Mouse (Mus musculus) forebrain, embryonic 13.5 days (tissue): ENCODE measurements at regions not wholly inside any gene's neighbourhood (a gene's known extent, or its start where the extent isn't known, plus 50 kb on each side); places are given as distances from the start of the nearest gene placed in this dataset.

ENCODE experiments used
- ATAC-seq: fragments of 200-750 bp; cut with Nextera tagmentation; 2 replicates; pipeline ENCODE4 v1.8.0; 2017
- H3K27ac ChIP-seq: fragments of 300-500 bp; sonication (generic); 2 replicates; pipeline ENCODE4 v1.5.1; 2015; ENCODE audit warnings: inconsistent platforms, mild to moderate bottlenecking, moderate library complexity
- H3K27me3 ChIP-seq: fragments of 300-500 bp; sonication (generic); 2 replicates; pipeline ENCODE4 v1.6.1; 2015; ENCODE audit warnings: mild to moderate bottlenecking, inconsistent platforms
- H3K36me3 ChIP-seq: fragments of 300-500 bp; sonication (generic); 2 replicates; pipeline ENCODE4 v1.6.1; 2015; ENCODE audit warnings: mild to moderate bottlenecking, inconsistent platforms; ENCODE audit not compliant: poor library complexity, severe bottlenecking
- H3K4me1 ChIP-seq: fragments of 300-500 bp; sonication (generic); 2 replicates; pipeline ENCODE4 v1.6.1; 2015; ENCODE audit warnings: inconsistent platforms
- H3K4me2 ChIP-seq: fragments of 300-500 bp; sonication (generic); 2 replicates; pipeline ENCODE4 v1.6.1; 2015; ENCODE audit warnings: inconsistent platforms, mild to moderate bottlenecking, moderate library complexity
- H3K4me3 ChIP-seq: fragments of 300-500 bp; sonication (generic); 2 replicates; pipeline ENCODE4 v1.5.1; 2015; ENCODE audit warnings: mild to moderate bottlenecking, inconsistent platforms
- H3K9ac ChIP-seq: fragments of 300-500 bp; sonication (generic); 2 replicates; pipeline ENCODE4 v1.6.1; 2015; ENCODE audit warnings: mild to moderate bottlenecking, inconsistent platforms
- H3K9me3 ChIP-seq: fragments of 300-500 bp; sonication (generic); replicated peaks from 2 replicates; pipeline ENCODE4 v1.6.1; 2016; ENCODE audit warnings: inconsistent platforms
- WGBS: fragments of 180-500 bp; shearing (Covaris S2); methylation state at CpG from one replicate; pipeline ENCODE4 v1.1.7; 2015; 5-methylcytosine and 5-hydroxymethylcytosine counted together

GRCm38 (mm10) chr14:88842746-88843145 lies 371.6 kb upstream of the Pcdh20 start:
- no peaks in the 10 kb centered on the region for H3K4me1 ChIP-seq
- 48% methylated on average over 1 of the region's 1 CpGs for WGBS
- ATAC-seq = no peak

GRCm38 (mm10) chr14:88805699-88806098 lies 334.5 kb upstream of the Pcdh20 start:
- H3K27me3 ChIP-seq = no peaks in the 10 kb centered on the region
- H3K9ac ChIP-seq = no peak overlapping the region
- no peaks in the 10 kb centered on the region for H3K36me3 ChIP-seq
- H3K4me3 ChIP-seq = no peak overlapping the region
- H3K27ac ChIP-seq = no peak overlapping the region
- no peaks in the 10 kb centered on the region for H3K9me3 ChIP-seq
- WGBS = 61% methylated on average over 1 of the region's 1 CpGs
- ATAC-seq = peak; percentile 86
- H3K4me1 ChIP-seq = no peaks in the 10 kb centered on the region
- no peak overlapping the region for H3K4me2 ChIP-seq

More at GRCm38 (mm10) chr14:88842746-88843145, 371.6 kb upstream of the Pcdh20 start:
- H3K9ac ChIP-seq = no peak overlapping the region
- H3K4me3 ChIP-seq = no peak overlapping the region
- no peaks in the 10 kb centered on the region for H3K27me3 ChIP-seq
- H3K27ac ChIP-seq = no peak overlapping the region
- no peaks in the 10 kb centered on the region for H3K9me3 ChIP-seq
- H3K4me2 ChIP-seq = no peak overlapping the region
- H3K36me3 ChIP-seq = no peaks in the 10 kb centered on the region

GRCm38 (mm10) chr14:88801328-88801727 lies 330.1 kb upstream of the Pcdh20 start:
- Histone ChIP-seq H3K27me3 (no peaks in the 10 kb centered on the region), H3K4me2 (no peak overlapping the region), H3K4me3 (no peak overlapping the region), H3K27ac (no peak overlapping the region), H3K9me3 (no peaks in the 10 kb centered on the region), H3K36me3 (no peaks in the 10 kb centered on the region), H3K4me1 (no peaks in the 10 kb centered on the region), H3K9ac (no peak overlapping the region)
- 76% methylated on average over 1 of the region's 1 CpGs for WGBS
- ATAC-seq = no peak

GRCm38 (mm10) chr14:88800493-88800892 lies 329.3 kb upstream of the Pcdh20 start:
- H3K36me3 ChIP-seq = no peaks in the 10 kb centered on the region
- no peak overlapping the region for H3K27ac ChIP-seq
- H3K9me3 ChIP-seq = no peaks in the 10 kb centered on the region
- no peaks in the 10 kb centered on the region for H3K27me3 ChIP-seq
- ATAC-seq = peak; percentile 66; the same call in 1 of the 2 replicates
- H3K9ac ChIP-seq = no peak overlapping the region
- H3K4me3 ChIP-seq = no peak overlapping the region
- no peak overlapping the region for H3K4me2 ChIP-seq
- no peaks in the 10 kb centered on the region for H3K4me1 ChIP-seq
